Mouse (Mus musculus): ENCODE data around the gene Ryr1. TPM values are rescaled to one million over a fixed set of nuclear protein-coding genes. Genes with fewer than 3 reads are reported as not detected.
"Not testable (repeated sequence)": the region's sequence is repeated elsewhere in the genome, so short reads cannot be mapped to it uniquely, and the experiment has no call there.

Gene Ryr1
- polyA plus RNA-seq, 1 experiment from 2014 or later: 0.52 TPM

GRCm38 (mm10) chr7:29076977-29077376, 48.0 kb downstream of the Ryr1 start:
- 72% methylated on average over 9 of the region's 9 CpGs for WGBS
- no peak overlapping the region for H3K9ac ChIP-seq (ENCODE audit: low read depth, low read length)

DNA sequence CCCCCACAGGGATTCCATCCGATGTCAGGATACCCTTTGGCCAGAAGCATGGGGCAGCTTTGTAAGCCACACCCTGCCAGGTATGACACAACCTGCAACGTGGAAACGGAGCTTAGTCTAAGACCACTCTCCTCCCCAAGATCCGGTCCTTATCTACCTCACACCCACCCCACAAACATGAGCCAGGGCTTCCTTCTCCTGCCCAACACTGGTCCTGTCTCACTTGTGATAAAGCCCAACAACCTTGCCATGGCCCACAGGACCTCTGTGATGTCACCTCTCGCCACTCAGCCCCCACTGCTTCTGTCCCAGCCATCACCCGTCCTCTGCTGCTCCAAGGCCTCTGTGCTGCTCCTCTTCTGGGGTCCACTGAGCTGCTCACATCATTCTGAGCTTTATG, 49.8 kb downstream of the Ryr1 start:
- Histone ChIP-seq H3K4me1 (replicated peaks; ENCODE audit: control insufficient read depth, insufficient read depth, low read length) (0 out of 2 replicates have a peak, but pooled peaks cover 2% of the 10 kb centered on the region), H3K36me3 (ENCODE audit: control insufficient read depth, insufficient read depth, low read length) (no peaks in the 10 kb centered on the region), H3K4me3 (ENCODE audit: low read depth, low read length) (no peak overlapping the region), H3K9me3 (ENCODE audit: control insufficient read depth, low read length) (no peaks in the 10 kb centered on the region), H3K9ac (ENCODE audit: low read depth, low read length) (no peak overlapping the region), H3K27me3 (replicated peaks; ENCODE audit: control insufficient read depth, insufficient read depth, low read length) (peaks cover 28% of the 10 kb centered on the region), H3K4me2 (no peak overlapping the region), H3K27ac (ENCODE audit: low read depth, low read length) (no peak overlapping the region)
- ATAC-seq (replicated peaks; ENCODE audit: low FRiP score) (no peak), DNase-seq (ENCODE audit: low spot score) (no peak)
- 52% methylated on average over 6 of the region's 6 CpGs for WGBS

More at GRCm38 (mm10) chr7:29076977-29077376, 48.0 kb downstream of the Ryr1 start:
- Histone ChIP-seq H3K27me3 (replicated peaks; ENCODE audit: control insufficient read depth, insufficient read depth, low read length) (peaks cover 11% of the 10 kb centered on the region), H3K4me1 (replicated peaks; ENCODE audit: control insufficient read depth, insufficient read depth, low read length) (no peaks in the 10 kb centered on the region), H3K36me3 (ENCODE audit: control insufficient read depth, insufficient read depth, low read length) (no peaks in the 10 kb centered on the region), H3K4me2 (no peak overlapping the region), H3K4me3 (ENCODE audit: low read depth, low read length) (no peak overlapping the region), H3K27ac (ENCODE audit: low read depth, low read length) (no peak overlapping the region), H3K9me3 (ENCODE audit: control insufficient read depth, low read length) (no peaks in the 10 kb centered on the region)
- DNase-seq (ENCODE audit: low spot score) (no peak), ATAC-seq (replicated peaks; ENCODE audit: low FRiP score) (no peak)

DNA sequence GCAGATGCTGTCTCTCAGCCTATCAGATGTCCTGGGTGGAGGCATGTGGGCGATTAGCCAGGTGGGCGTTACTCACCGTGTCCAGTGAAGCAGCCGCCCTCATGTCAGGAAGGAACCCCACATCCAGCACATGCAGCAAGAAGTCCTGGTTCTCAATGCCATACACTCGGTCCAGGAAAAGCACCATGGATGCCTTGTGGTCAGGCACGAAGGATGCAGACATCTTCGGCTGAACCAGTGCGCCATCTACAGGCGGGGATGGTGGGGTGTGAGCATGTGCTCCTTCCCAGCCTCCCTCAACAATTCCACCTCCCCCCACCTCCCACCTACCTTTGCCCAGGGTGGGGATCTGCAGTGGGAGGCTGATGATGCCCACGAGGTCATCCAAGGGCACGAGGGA, 52.3 kb downstream of the Ryr1 start:
- Histone ChIP-seq H3K9ac (ENCODE audit: low read depth, low read length) (no peak overlapping the region), H3K4me1 (replicated peaks; ENCODE audit: control insufficient read depth, insufficient read depth, low read length) (0 out of 2 replicates have a peak, but pooled peaks cover 2% of the 10 kb centered on the region), H3K4me3 (ENCODE audit: low read depth, low read length) (no peak overlapping the region), H3K36me3 (ENCODE audit: control insufficient read depth, insufficient read depth, low read length) (no peaks in the 10 kb centered on the region), H3K27me3 (replicated peaks; ENCODE audit: control insufficient read depth, insufficient read depth, low read length) (peaks cover 39% of the 10 kb centered on the region), H3K27ac (ENCODE audit: low read depth, low read length) (no peak overlapping the region), H3K4me2 (no peak overlapping the region), H3K9me3 (ENCODE audit: control insufficient read depth, low read length) (no peaks in the 10 kb centered on the region)
- 45% methylated on average over 11 of the region's 11 CpGs for WGBS
- DNase-seq (ENCODE audit: low spot score) (no peak), ATAC-seq (replicated peaks; ENCODE audit: low FRiP score) (no peak)

- Histone ChIP-seq H3K4me2 (peak overlapping the region; percentile 54), H3K27me3 (replicated peaks; ENCODE audit: control insufficient read depth, insufficient read depth, low read length) (peaks cover 46% of the 10 kb centered on the region), H3K9ac (ENCODE audit: low read depth, low read length) (no peak overlapping the region), H3K36me3 (ENCODE audit: control insufficient read depth, insufficient read depth, low read length) (no peaks in the 10 kb centered on the region), H3K4me1 (replicated peaks; ENCODE audit: control insufficient read depth, insufficient read depth, low read length) (0 out of 2 replicates have a peak, but pooled peaks cover 2% of the 10 kb centered on the region), H3K9me3 (ENCODE audit: control insufficient read depth, low read length) (no peaks in the 10 kb centered on the region), H3K4me3 (ENCODE audit: low read depth, low read length) (peak overlapping the region; percentile 28), H3K27ac (ENCODE audit: low read depth, low read length) (no peak overlapping the region)
- DNase-seq (ENCODE audit: low spot score) (no peak), ATAC-seq (replicated peaks; ENCODE audit: low FRiP score) (no peak)
- 11% methylated on average over 42 of the region's 42 CpGs for WGBS
Observed at GRCm38 (mm10) chr7:29071169-29071891, 53.6 kb downstream of the Ryr1 start.

GRCm38 (mm10) chr7:29070364-29071168, 54.4 kb downstream of the Ryr1 start:
- Histone ChIP-seq H3K4me1 (replicated peaks; ENCODE audit: control insufficient read depth, insufficient read depth, low read length) (0 out of 2 replicates have a peak, but pooled peaks cover 2% of the 10 kb centered on the region), H3K9me3 (ENCODE audit: control insufficient read depth, low read length) (no peaks in the 10 kb centered on the region), H3K4me2 (no peak overlapping the region), H3K9ac (ENCODE audit: low read depth, low read length) (no peak overlapping the region), H3K27me3 (replicated peaks; ENCODE audit: control insufficient read depth, insufficient read depth, low read length) (peaks cover 46% of the 10 kb centered on the region), H3K4me3 (ENCODE audit: low read depth, low read length) (no peak overlapping the region), H3K36me3 (ENCODE audit: control insufficient read depth, insufficient read depth, low read length) (no peaks in the 10 kb centered on the region), H3K27ac (ENCODE audit: low read depth, low read length) (no peak overlapping the region)
- DNase-seq (ENCODE audit: low spot score): no peak
- WGBS: 71% methylated on average over 12 of the region's 12 CpGs
- no peak for ATAC-seq (replicated peaks; ENCODE audit: low FRiP score)

- ATAC-seq (replicated peaks; ENCODE audit: low FRiP score) (no peak), DNase-seq (ENCODE audit: low spot score) (peak; percentile 61)
- H3K4me3 ChIP-seq (ENCODE audit: low read depth, low read length): no peak overlapping the region
- no peaks in the 10 kb centered on the region for H3K36me3 ChIP-seq (ENCODE audit: control insufficient read depth, insufficient read depth, low read length)
- H3K9me3 ChIP-seq (ENCODE audit: control insufficient read depth, low read length): no peaks in the 10 kb centered on the region
- no peak overlapping the region for H3K27ac ChIP-seq (ENCODE audit: low read depth, low read length)
- WGBS: 8% methylated on average over 15 of the region's 15 CpGs
- H3K4me1 ChIP-seq (replicated peaks; ENCODE audit: control insufficient read depth, insufficient read depth, low read length): 0 out of 2 replicates have a peak, but pooled peaks cover 2% of the 10 kb centered on the region
- H3K4me2 ChIP-seq: peak overlapping the region; percentile 14
- no peak overlapping the region for H3K9ac ChIP-seq (ENCODE audit: low read depth, low read length)
- peaks cover 42% of the 10 kb centered on the region for H3K27me3 ChIP-seq (replicated peaks; ENCODE audit: control insufficient read depth, insufficient read depth, low read length)
Observed at GRCm38 (mm10) chr7:29067758-29068157, 57.2 kb downstream of the Ryr1 start.

GRCm38 (mm10) chr7:29063476-29063875, 61.5 kb downstream of the Ryr1 start:
- H3K9me3 ChIP-seq (ENCODE audit: control insufficient read depth, low read length); H3K4me2 ChIP-seq; H3K9ac ChIP-seq (ENCODE audit: low read depth, low read length); H3K27ac ChIP-seq (ENCODE audit: low read depth, low read length); H3K36me3 ChIP-seq (ENCODE audit: control insufficient read depth, insufficient read depth, low read length); ATAC-seq (replicated peaks; ENCODE audit: low FRiP score); DNase-seq (ENCODE audit: low spot score); H3K4me3 ChIP-seq (ENCODE audit: low read depth, low read length); H3K27me3 ChIP-seq (replicated peaks; ENCODE audit: control insufficient read depth, insufficient read depth, low read length); H3K4me1 ChIP-seq (replicated peaks; ENCODE audit: control insufficient read depth, insufficient read depth, low read length): not testable (repeated sequence)
- WGBS: 56% methylated on average over 7 of the region's 7 CpGs

- ATAC-seq (replicated peaks; ENCODE audit: low FRiP score) (no peak), DNase-seq (ENCODE audit: low spot score) (no peak)
- Histone ChIP-seq H3K9me3 (ENCODE audit: control insufficient read depth, low read length) (no peaks in the 10 kb centered on the region), H3K9ac (ENCODE audit: low read depth, low read length) (no peak overlapping the region), H3K27me3 (replicated peaks; ENCODE audit: control insufficient read depth, insufficient read depth, low read length) (peaks cover 5% of the 10 kb centered on the region; the same call in 1 of the 2 replicates), H3K36me3 (ENCODE audit: control insufficient read depth, insufficient read depth, low read length) (no peaks in the 10 kb centered on the region), H3K4me2 (peak overlapping the region; percentile 40; the same call in 1 of the 2 replicates), H3K4me1 (replicated peaks; ENCODE audit: control insufficient read depth, insufficient read depth, low read length) (no peaks in the 10 kb centered on the region), H3K27ac (ENCODE audit: low read depth, low read length) (no peak overlapping the region), H3K4me3 (ENCODE audit: low read depth, low read length) (no peak overlapping the region)
- WGBS: 11% methylated on average over 19 of the region's 19 CpGs
Observed at GRCm38 (mm10) chr7:29061522-29062037, 63.4 kb downstream of the Ryr1 start.
